In genomic region chr5:112153675-112154085, GRCm38 (mm10) we compare ENCODE assay signal across 7 mouse cellular contexts.
DNase-seq lines count a peak whose midpoint lies in the region; ATAC-seq and TF ChIP-seq lines count a peak whose summit lies in the region.

No protein-coding gene starts in this region.

- under 1% methylated on average over 39 of the region's 39 CpGs for WGBS in embryonic facial prominence, embryonic 12.5 days
- 1% methylated on average over 39 of the region's 39 CpGs for WGBS in heart, adult 2 months
- under 1% methylated on average over 39 of the region's 39 CpGs for WGBS in limb, embryonic 11.5 days
- under 1% methylated on average over 39 of the region's 39 CpGs for WGBS in midbrain, embryonic 14.5 days

- peak; percentile 85 for TF ChIP-seq EP300 in heart, adult 2 months (IDR thresholded peaks at IDR 0.05; ENCODE audit: insufficient read depth, low read depth, low read length)

- H3K79me2 ChIP-seq in heart, adult 2 months (replicated peaks; ENCODE audit: control insufficient read depth, insufficient read depth, low read length), result no peaks in the 10 kb centered on the region

- H3K4me1 ChIP-seq in embryonic facial prominence, embryonic 12.5 days, result no peaks in the 10 kb centered on the region
- no peaks in the 10 kb centered on the region for H3K4me1 ChIP-seq in heart, adult 2 months (ENCODE audit: control insufficient read depth, insufficient read depth, low read length)
- no peaks in the 10 kb centered on the region for H3K4me1 ChIP-seq in limb, embryonic 11.5 days (ENCODE audit: control insufficient read depth, insufficient read depth, low read length)
- peaks cover 3% of the 10 kb centered on the region; the same call in 1 of the 2 replicates for H3K4me1 ChIP-seq in midbrain, embryonic 14.5 days (ENCODE audit: control insufficient read depth, insufficient read depth, low read length)

- TF ChIP-seq POLR2A in heart, adult 2 months (IDR thresholded peaks at IDR 0.05; ENCODE audit: insufficient read depth, low read depth, low read length), result no peak

- TF ChIP-seq CTCF in heart, adult 2 months (IDR thresholded peaks at IDR 0.05), result no peak; the same call in 1 of the 2 replicates

- intact Hi-C loops in heart, adult 2 months (cut with DNase I), result loop anchor here (1.0 to 10.0 kb wide), 5 partner anchors 221 to 881 kb away; partner anchors contain the start of gene Mn1

- ATAC-seq in embryonic facial prominence, embryonic 12.5 days (ENCODE audit: insufficient number of reproducible peaks, insufficient read depth, low FRiP score, low TSS enrichment), result peak; percentile 73
- ATAC-seq in limb, embryonic 11.5 days (ENCODE audit: insufficient number of reproducible peaks, low FRiP score, low TSS enrichment, low read depth), result peak; percentile 84
- ATAC-seq in midbrain, embryonic 14.5 days (ENCODE audit: low FRiP score, low TSS enrichment), result peak; percentile 71

- peak overlapping the region; percentile 31 for H3K4me3 ChIP-seq in embryonic facial prominence, embryonic 12.5 days
- no peak overlapping the region for H3K4me3 ChIP-seq in heart, adult 2 months
- peak overlapping the region; percentile 28 for H3K4me3 ChIP-seq in limb, embryonic 11.5 days (ENCODE audit: low read depth, low read length)
- peak overlapping the region; percentile 23 for H3K4me3 ChIP-seq in midbrain, embryonic 14.5 days (replicated peaks; ENCODE audit: low read depth, low read length)

- H3K27ac ChIP-seq in embryonic facial prominence, embryonic 12.5 days, result no peak overlapping the region
- no peak overlapping the region for H3K27ac ChIP-seq in heart, adult 2 months
- H3K27ac ChIP-seq in limb, embryonic 11.5 days (replicated peaks; ENCODE audit: low read depth, low read length), result no peak overlapping the region
- H3K27ac ChIP-seq in midbrain, embryonic 14.5 days (replicated peaks; ENCODE audit: low read depth, low read length), result peak overlapping the region; percentile 67

- peaks cover 6% of the 10 kb centered on the region; the same call in 1 of the 2 replicates for H3K27me3 ChIP-seq in embryonic facial prominence, embryonic 12.5 days
- no peaks in the 10 kb centered on the region; the same call in 1 of the 2 replicates for H3K27me3 ChIP-seq in heart, adult 2 months (ENCODE audit: control insufficient read depth, insufficient read depth, low read length)
- H3K27me3 ChIP-seq in limb, embryonic 11.5 days (ENCODE audit: control insufficient read depth, insufficient read depth, low read length), result peaks cover 14% of the 10 kb centered on the region
- peaks cover 11% of the 10 kb centered on the region; the same call in 1 of the 2 replicates for H3K27me3 ChIP-seq in midbrain, embryonic 14.5 days (ENCODE audit: control insufficient read depth, insufficient read depth, low read length)

- H3K9me3 ChIP-seq in embryonic facial prominence, embryonic 12.5 days, result no peaks in the 10 kb centered on the region
- no peaks in the 10 kb centered on the region for H3K9me3 ChIP-seq in limb, embryonic 11.5 days (ENCODE audit: control insufficient read depth, low read length)
- H3K9me3 ChIP-seq in midbrain, embryonic 14.5 days (ENCODE audit: control insufficient read depth, low read length), result no peaks in the 10 kb centered on the region

- peak overlapping the region; percentile 40; the same call in 1 of the 2 replicates for H3K9ac ChIP-seq in embryonic facial prominence, embryonic 12.5 days
- H3K9ac ChIP-seq in heart, adult 2 months (ENCODE audit: low read depth, low read length), result no peak overlapping the region
- peak overlapping the region; percentile 64 for H3K9ac ChIP-seq in limb, embryonic 11.5 days (ENCODE audit: low read length)
- peak overlapping the region; percentile 53 for H3K9ac ChIP-seq in midbrain, embryonic 14.5 days (replicated peaks; ENCODE audit: low read length)

- no peaks in the 10 kb centered on the region for H3K36me3 ChIP-seq in embryonic facial prominence, embryonic 12.5 days
- no peaks in the 10 kb centered on the region for H3K36me3 ChIP-seq in heart, adult 2 months (ENCODE audit: control insufficient read depth, insufficient read depth, low read length)
- H3K36me3 ChIP-seq in limb, embryonic 11.5 days (ENCODE audit: control insufficient read depth, insufficient read depth, low read length), result no peaks in the 10 kb centered on the region
- H3K36me3 ChIP-seq in midbrain, embryonic 14.5 days (ENCODE audit: control insufficient read depth, insufficient read depth, low read length), result no peaks in the 10 kb centered on the region

- H3K4me2 ChIP-seq in embryonic facial prominence, embryonic 12.5 days (replicated peaks), result peak overlapping the region; percentile 58
- peak overlapping the region; percentile 60 for H3K4me2 ChIP-seq in limb, embryonic 11.5 days (ENCODE audit: low read depth, severe bottlenecking)
- peak overlapping the region; percentile 58 for H3K4me2 ChIP-seq in midbrain, embryonic 14.5 days (ENCODE audit: low read length)

- DNase-seq in adrenal gland, postnatal 4 days (ENCODE audit: low spot score in 2 of 2), result peak; percentile 68 to 77
- DNase-seq in heart, adult 2 months, result peak; percentile 81 to 91
- DNase-seq in kidney, adult 8-10 months, result peak; percentile 23 to 75
- DNase-seq in limb, embryonic 11.5 days (ENCODE audit: low spot score), result peak; percentile 93
- peak; percentile 93 for DNase-seq in midbrain, embryonic 14.5 days
- peak; percentile 39 to 80 for DNase-seq in spleen, adult 18-20 months
